Mouse (Mus musculus): ENCODE measurements around the gene Dmrta2. TPM values are rescaled to one million over a fixed set of nuclear protein-coding genes. Genes with fewer than 3 reads are reported as not detected.

Gene Dmrta2
- polyA plus RNA-seq (2014; fragmentation: Illumina TruSeq; extraction: RNeasy Lipid Tissue Mini Kit (QIAGEN cat#74804); ENCODE audit: low read depth, low replicate concordance), result not detected

DNA sequence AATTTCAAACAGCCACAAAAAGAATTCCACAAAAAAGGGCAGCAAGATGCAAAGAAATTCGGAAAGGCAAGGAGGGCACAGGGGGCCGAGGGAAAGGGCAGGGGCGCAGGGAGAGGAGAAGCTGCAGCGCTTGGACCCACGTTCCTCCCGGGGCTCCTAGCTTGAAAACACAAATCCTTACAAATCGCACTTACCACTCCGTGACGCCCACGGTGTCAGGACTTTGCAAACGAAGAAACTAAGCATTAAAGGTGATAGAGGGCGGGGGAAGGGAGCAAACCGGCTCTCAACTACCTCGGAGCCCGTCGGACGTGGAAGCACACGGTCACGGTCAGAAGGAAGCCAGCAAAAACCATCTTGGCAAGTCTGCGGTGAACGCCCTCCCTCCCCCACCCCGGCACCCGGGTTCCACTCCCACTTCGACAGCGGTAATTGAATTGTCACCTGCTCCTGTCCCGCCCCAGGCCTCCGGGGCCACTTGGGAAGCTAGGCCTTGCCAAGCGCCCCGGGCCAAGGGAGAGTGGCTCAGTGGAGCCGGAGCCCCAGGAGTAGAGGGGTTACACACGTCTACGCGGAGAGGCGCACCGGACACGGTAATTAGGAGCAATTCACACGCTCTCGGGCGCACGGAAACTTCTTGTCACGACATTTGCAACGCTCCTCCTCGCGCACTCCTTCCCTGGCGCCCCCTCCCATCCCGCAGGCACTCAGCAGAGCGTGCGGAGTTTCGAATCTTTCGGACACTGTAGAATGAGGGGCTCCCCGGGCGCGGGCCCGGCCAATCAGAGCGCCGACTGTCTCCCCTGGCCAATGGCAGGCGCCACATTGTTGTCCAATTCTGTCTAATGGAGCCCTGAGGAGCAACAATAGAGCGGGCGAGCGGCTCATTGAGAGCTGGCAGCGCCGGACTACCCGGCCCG lies at the start of gene Dmrta2:
Gene Dmrta2, plus strand, starts transcription at position 906 of the 920 bp plus-strand sequence.

Data from kidney, adult 10 weeks (tissue).